Mouse (Mus musculus) intestine, embryonic 15.5 days (tissue): Measurements from ENCODE around the gene Zfp326. TPM values are rescaled to one million over a fixed set of nuclear protein-coding genes. Genes with fewer than 3 reads are reported as not detected.
"Not testable (repeated sequence)": the region's sequence is repeated elsewhere in the genome, so short reads cannot be mapped to it uniquely, and the experiment has no call there.

Experiments used
- ATAC-seq: fragments of 200-750 bp; cut with Nextera tagmentation; 2 replicates; pipeline ENCODE4 v1.8.0; 2017; ENCODE audit warnings: moderate TSS enrichment, moderate library complexity
- H3K27ac ChIP-seq: fragments of 300-500 bp; sonication (generic); 2 replicates; pipeline ENCODE4 v1.5.1; 2015; ENCODE audit warnings: mild to moderate bottlenecking, inconsistent platforms
- H3K27me3 ChIP-seq: fragments of 300-500 bp; sonication (generic); replicated peaks from 2 replicates; pipeline ENCODE4 v1.6.1; 2015; ENCODE audit warnings: inconsistent platforms
- H3K36me3 ChIP-seq: fragments of 300-500 bp; sonication (generic); 2 replicates; pipeline ENCODE4 v1.6.1; 2015; ENCODE audit warnings: inconsistent platforms
- H3K4me1 ChIP-seq: fragments of 300-500 bp; sonication (generic); replicated peaks from 2 replicates; pipeline ENCODE4 v1.6.1; 2015; ENCODE audit warnings: inconsistent platforms
- H3K4me2 ChIP-seq: fragments of 300-500 bp; sonication (generic); replicated peaks from 2 replicates; pipeline ENCODE4 v1.6.1; 2015; ENCODE audit warnings: mild to moderate bottlenecking, inconsistent platforms
- H3K4me3 ChIP-seq: fragments of 300-500 bp; sonication (generic); replicated peaks from 2 replicates; pipeline ENCODE4 v1.5.1; 2015; ENCODE audit warnings: inconsistent platforms
- H3K9ac ChIP-seq: fragments of 300-500 bp; sonication (generic); 2 replicates; pipeline ENCODE4 v1.6.1; 2015; ENCODE audit warnings: inconsistent platforms
- H3K9me3 ChIP-seq: fragments of 300-500 bp; sonication (generic); 2 replicates; pipeline ENCODE4 v1.6.1; 2016; ENCODE audit warnings: inconsistent platforms
- WGBS: fragments of 180-500 bp; shearing (Covaris S2); methylation state at CpG from one replicate; pipeline ENCODE4 v1.1.7; 2015; 5-methylcytosine and 5-hydroxymethylcytosine counted together
- polyA plus RNA-seq: library from polyadenylated mRNA; unstranded; fragments of >200 nt; fragmentation: Nextera tagmentation; extraction: Ambion mirVana; gene quantifications from 2 replicates; pipeline ENCODE4 v1.2.1, GENCODE M21; 2015

The Zfp326 gene
- polyA plus RNA-seq, 1 experiment from 2014 or later: 32.7 TPM

- no peak overlapping the region for H3K4me2 ChIP-seq
- H3K27me3 ChIP-seq: no peaks in the 10 kb centered on the region
- no peaks in the 10 kb centered on the region for H3K36me3 ChIP-seq
- ATAC-seq: no peak
- 58% methylated on average over 4 of the region's 4 CpGs for whole genome bisulfite sequencing
- no peak overlapping the region for H3K9ac ChIP-seq
- no peaks in the 10 kb centered on the region for H3K9me3 ChIP-seq
- no peak overlapping the region for H3K27ac ChIP-seq
- peaks cover 4% of the 10 kb centered on the region; the same call in 1 of the 2 replicates for H3K4me1 ChIP-seq
- no peak overlapping the region for H3K4me3 ChIP-seq
These were observed 27.1 kb upstream of the Zfp326 start for GRCm38 (mm10) chr5:105849222-105849621.

GRCm38 (mm10) chr5:105849643-105850042, 26.7 kb upstream of the Zfp326 start:
- H3K9ac ChIP-seq: no peak overlapping the region
- peaks cover 4% of the 10 kb centered on the region; the same call in 1 of the 2 replicates for H3K4me1 ChIP-seq
- H3K4me2 ChIP-seq: no peak overlapping the region
- no peaks in the 10 kb centered on the region for H3K9me3 ChIP-seq
- no peaks in the 10 kb centered on the region for H3K27me3 ChIP-seq
- H3K36me3 ChIP-seq: no peaks in the 10 kb centered on the region
- H3K4me3 ChIP-seq: no peak overlapping the region
- ATAC-seq: no peak
- H3K27ac ChIP-seq: no peak overlapping the region
- WGBS: 48% methylated on average over 3 of the region's 3 CpGs

- H3K27ac ChIP-seq: no peak overlapping the region
- 86% methylated on average over 9 of the region's 9 CpGs for WGBS
- H3K9me3 ChIP-seq: no peaks in the 10 kb centered on the region
- no peaks in the 10 kb centered on the region for H3K36me3 ChIP-seq
- H3K4me3 ChIP-seq: no peak overlapping the region
- ATAC-seq: no peak
- H3K9ac ChIP-seq: no peak overlapping the region
- H3K4me2 ChIP-seq: no peak overlapping the region
- peaks cover 6% of the 10 kb centered on the region; the same call in 1 of the 2 replicates for H3K4me1 ChIP-seq
- H3K27me3 ChIP-seq: no peaks in the 10 kb centered on the region
These were observed 23.1 kb upstream of the Zfp326 start for GRCm38 (mm10) chr5:105853271-105853670.

- WGBS: 63% methylated on average over 5 of the region's 5 CpGs
- no peaks in the 10 kb centered on the region for H3K27me3 ChIP-seq
- H3K9ac ChIP-seq: no peak overlapping the region
- no peak for ATAC-seq
- H3K4me3 ChIP-seq: no peak overlapping the region
- no peaks in the 10 kb centered on the region for H3K36me3 ChIP-seq
- H3K27ac ChIP-seq: peak overlapping the region; percentile 32; the same call in 1 of the 2 replicates
- no peak overlapping the region for H3K4me2 ChIP-seq
- no peaks in the 10 kb centered on the region for H3K9me3 ChIP-seq
- 0 out of 2 replicates have a peak, but pooled peaks cover 9% of the 10 kb centered on the region for H3K4me1 ChIP-seq
These were observed 18.9 kb upstream of the Zfp326 start for GRCm38 (mm10) chr5:105857486-105857885.

GRCm38 (mm10) chr5:105858754-105859694, 17.3 kb upstream of the Zfp326 start:
- H3K27ac ChIP-seq: 0 out of 2 replicates have a peak overlapping the region, but pooled peaks have one; percentile 13
- no peak overlapping the region for H3K9ac ChIP-seq
- no peaks in the 10 kb centered on the region for H3K36me3 ChIP-seq
- ATAC-seq: no peak
- no peak overlapping the region for H3K4me3 ChIP-seq
- 52% methylated on average over 8 of the region's 8 CpGs for WGBS
- no peaks in the 10 kb centered on the region for H3K9me3 ChIP-seq
- H3K4me2 ChIP-seq: no peak overlapping the region
- H3K4me1 ChIP-seq: 0 out of 2 replicates have a peak, but pooled peaks cover 9% of the 10 kb centered on the region
- no peaks in the 10 kb centered on the region for H3K27me3 ChIP-seq

- H3K4me3 ChIP-seq: no peak overlapping the region
- 0 out of 2 replicates have a peak, but pooled peaks cover 9% of the 10 kb centered on the region for H3K4me1 ChIP-seq
- H3K36me3 ChIP-seq: no peaks in the 10 kb centered on the region
- H3K4me2 ChIP-seq: no peak overlapping the region
- WGBS: 54% methylated on average over 11 of the region's 11 CpGs
- 0 out of 2 replicates have a peak overlapping the region, but pooled peaks have one; percentile 13 for H3K27ac ChIP-seq
- no peaks in the 10 kb centered on the region for H3K27me3 ChIP-seq
- H3K9me3 ChIP-seq: no peaks in the 10 kb centered on the region
- no peak for ATAC-seq
- H3K9ac ChIP-seq: no peak overlapping the region
These were observed 16.5 kb upstream of the Zfp326 start for GRCm38 (mm10) chr5:105859716-105860460.

GRCm38 (mm10) chr5:105860461-105860835, 15.9 kb upstream of the Zfp326 start:
- WGBS: 88% methylated on average over 10 of the region's 10 CpGs
- ATAC-seq: no peak
- no peak overlapping the region for H3K9ac ChIP-seq
- no peaks in the 10 kb centered on the region for H3K36me3 ChIP-seq
- 0 out of 2 replicates have a peak, but pooled peaks cover 9% of the 10 kb centered on the region for H3K4me1 ChIP-seq
- no peak overlapping the region for H3K4me3 ChIP-seq
- no peaks in the 10 kb centered on the region for H3K9me3 ChIP-seq
- no peak overlapping the region for H3K27ac ChIP-seq
- H3K27me3 ChIP-seq: no peaks in the 10 kb centered on the region
- H3K4me2 ChIP-seq: no peak overlapping the region

GRCm38 (mm10) chr5:105861616-105862015, 14.7 kb upstream of the Zfp326 start:
- no peaks in the 10 kb centered on the region for H3K9me3 ChIP-seq
- no peak for ATAC-seq
- H3K4me2 ChIP-seq: no peak overlapping the region
- H3K36me3 ChIP-seq: no peaks in the 10 kb centered on the region
- H3K27me3 ChIP-seq: no peaks in the 10 kb centered on the region
- H3K9ac ChIP-seq: no peak overlapping the region
- H3K4me1 ChIP-seq: 0 out of 2 replicates have a peak, but pooled peaks cover 9% of the 10 kb centered on the region
- H3K27ac ChIP-seq: no peak overlapping the region
- 91% methylated on average over 5 of the region's 5 CpGs for WGBS
- H3K4me3 ChIP-seq: no peak overlapping the region

- not testable (repeated sequence) for ATAC-seq, H3K36me3 ChIP-seq, H3K4me1 ChIP-seq, H3K9ac ChIP-seq, H3K4me2 ChIP-seq, H3K4me3 ChIP-seq, H3K9me3 ChIP-seq, H3K27ac ChIP-seq, H3K27me3 ChIP-seq
- 59% methylated on average over 5 of the region's 5 CpGs for WGBS
These were observed 11.2 kb upstream of the Zfp326 start for GRCm38 (mm10) chr5:105865110-105865628.

- Histone ChIP-seq H3K4me3 (no peak overlapping the region), H3K9me3 (no peaks in the 10 kb centered on the region), H3K27ac (no peak overlapping the region), H3K4me1 (no peaks in the 10 kb centered on the region; the same call in 1 of the 2 replicates), H3K4me2 (no peak overlapping the region), H3K27me3 (no peaks in the 10 kb centered on the region), H3K36me3 (no peaks in the 10 kb centered on the region), H3K9ac (no peak overlapping the region)
- ATAC-seq: no peak
- WGBS: 50% methylated on average over 4 of the region's 4 CpGs
These were observed 8.9 kb upstream of the Zfp326 start for GRCm38 (mm10) chr5:105867427-105867826.

- WGBS: 62% methylated on average over 16 of the region's 16 CpGs
- H3K36me3 ChIP-seq: no peaks in the 10 kb centered on the region
- H3K4me3 ChIP-seq: no peak overlapping the region
- no peaks in the 10 kb centered on the region for H3K9me3 ChIP-seq
- no peaks in the 10 kb centered on the region; the same call in 1 of the 2 replicates for H3K4me1 ChIP-seq
- H3K9ac ChIP-seq: no peak overlapping the region
- H3K27ac ChIP-seq: no peak overlapping the region
- peak; percentile 44; the same call in 1 of the 2 replicates for ATAC-seq
- no peak overlapping the region for H3K4me2 ChIP-seq
- H3K27me3 ChIP-seq: no peaks in the 10 kb centered on the region
These were observed 8.4 kb upstream of the Zfp326 start for GRCm38 (mm10) chr5:105867841-105868447.
